ENCODE assay signal across 9 mouse cellular contexts in genomic region chr7:4479674-4480073, GRCm38 (mm10). TPM values are rescaled to one million over a fixed set of nuclear protein-coding genes. Genes with fewer than 3 reads are reported as not detected.
DNase-seq lines count a peak whose midpoint lies in the region; ATAC-seq and TF ChIP-seq lines count a peak whose summit lies in the region.
"Had no signal": no experiment of that assay in that cellular context is flagged by ENCODE, and none has a peak within 500 bp of the region (broad histone marks: within the 10 kb centered on the region; RNA-seq: fewer than 3 reads in every experiment).

No protein-coding gene starts in this region.

- 0 out of 2 replicates have a peak overlapping the region, but pooled peaks have one; percentile 12 for H3K27ac ChIP-seq in gastrocnemius, adult 2 months
- no peak overlapping the region for H3K27ac ChIP-seq in liver, postnatal 0 days (ENCODE audit: low read depth)
- no peak overlapping the region for H3K27ac ChIP-seq in small intestine, adult 2 months (ENCODE audit: insufficient read depth, low read depth, low read length)
- H3K27ac ChIP-seq: liver, embryonic 15.5 days had no signal

- H3K9me3 ChIP-seq in liver, postnatal 0 days (ENCODE audit: low read length), result no peaks in the 10 kb centered on the region
- H3K9me3 ChIP-seq: liver, embryonic 15.5 days had no signal

- H3K36me3 ChIP-seq in liver, postnatal 0 days (replicated peaks; ENCODE audit: insufficient read depth, low read length), result peaks cover 27% of the 10 kb centered on the region
- H3K36me3 ChIP-seq in small intestine, adult 2 months (ENCODE audit: control insufficient read depth, insufficient read depth, low read length), result peaks cover 31% of the 10 kb centered on the region

- H3K4me3 ChIP-seq in gastrocnemius, adult 2 months, result no peak overlapping the region
- no peak overlapping the region for H3K4me3 ChIP-seq in liver, postnatal 0 days (ENCODE audit: low read depth, low read length)
- no peak overlapping the region for H3K4me3 ChIP-seq in small intestine, adult 2 months (ENCODE audit: low read depth, low read length)

- no peak for TF ChIP-seq POLR2A in small intestine, adult 2 months (IDR thresholded peaks at IDR 0.05; ENCODE audit: low read depth, low read length)

- no peak; the same call in 1 of the 2 replicates for ATAC-seq in liver, postnatal 0 days

- H3K27me3 ChIP-seq in liver, postnatal 0 days (ENCODE audit: insufficient read depth, low read length), result peaks cover 20% of the 10 kb centered on the region
- H3K27me3 ChIP-seq in small intestine, adult 2 months (ENCODE audit: control insufficient read depth, insufficient read depth, low read length), result peaks cover 8% of the 10 kb centered on the region; the same call in 1 of the 2 replicates

- intact Hi-C loops in gastrocnemius, adult 2 months (cut with DNase I), result no loop called here
- intact Hi-C loops in gastrocnemius, postnatal 14 days (cut with DNase I; ENCODE audit: low total_unique reads), result no loop called here
- intact Hi-C loops in heart, postnatal 14 days (cut with DNase I), result loop anchor here (2.0 kb wide), 1 partner anchor 47 kb away; no protein-coding TSS in a partner anchor

- no peak for TF ChIP-seq EP300 in liver, postnatal 0 days (IDR thresholded peaks at IDR 0.05; ENCODE audit: low read depth)

- H3K4me1 ChIP-seq in liver, postnatal 0 days (ENCODE audit: insufficient read depth), result peaks cover 6% of the 10 kb centered on the region; the same call in 1 of the 2 replicates
- peaks cover 2% of the 10 kb centered on the region; the same call in 1 of the 2 replicates for H3K4me1 ChIP-seq in small intestine, adult 2 months (ENCODE audit: control insufficient read depth, insufficient read depth, insufficient read length, low read length)

- TF ChIP-seq CTCF in gastrocnemius, adult 2 months (IDR thresholded peaks at IDR 0.05), result peak; percentile 61
- peak; percentile 71 for TF ChIP-seq CTCF in liver, postnatal 0 days (IDR thresholded peaks at IDR 0.05; ENCODE audit: low read depth)
- peak; percentile 74; the same call in 1 of the 2 replicates for TF ChIP-seq CTCF in small intestine, adult 2 months (IDR thresholded peaks at IDR 0.05; ENCODE audit: extremely low read depth, insufficient read length, insufficient replicate concordance, low read depth, low read length)

- no peak for DNase-seq in gastrocnemius, adult 2 months
- no peak for DNase-seq in gastrocnemius, postnatal 14 days
- peak; percentile 60 for DNase-seq in CD4-positive helper T cell, adult 2 months (ENCODE audit: low read depth, low spot score)
- peak; percentile 64 to 74 for DNase-seq in cerebellum, postnatal 10 days
- peak; percentile 48 to 59 for DNase-seq in heart, postnatal 14 days
- peak; percentile 46 for DNase-seq in liver, postnatal 0 days
- DNase-seq in spleen, postnatal 14 days (ENCODE audit: low spot score in 2 of 2), result no peak

- H3K4me2 ChIP-seq in liver, postnatal 0 days (ENCODE audit: low read depth, low read length), result no peak overlapping the region

- no peak overlapping the region for H3K9ac ChIP-seq in liver, postnatal 0 days (replicated peaks)
- H3K9ac ChIP-seq: liver, embryonic 15.5 days had no signal

- 40% methylated on average over 6 of the region's 6 CpGs for WGBS in liver, postnatal 0 days (ENCODE audit: insufficient replicate concordance)
- WGBS in small intestine, adult 2 months, result 32% methylated on average over 6 of the region's 6 CpGs

RNA-seq across cellular contexts. Expression of gene Eps8l1, which starts 19.2 kb away (rescaled TPM):
- total RNA-seq in gastrocnemius, adult 2 months (2021), result 1 to 10 TPM; 1.5 to 3.7 TPM
- total RNA-seq in gastrocnemius, postnatal 14 days (2021), result 1 to 10 TPM; 1.6 to 2.2 TPM
- 1 to 10 TPM; 3.1 to 4.9 TPM for total RNA-seq in heart, postnatal 14 days (2021)
- polyA plus RNA-seq in liver, postnatal 0 days (2015; fragmentation: Nextera tagmentation; extraction: Ambion mirVana), result 0.37 and 0.97 TPM in 2 replicates
- 0.76 and 2.3 TPM in 2 replicates for polyA plus RNA-seq in small intestine, adult 2 months (2012; rRNA removed)

RNA-seq across cellular contexts. Expression of gene Ppp1r12c, which starts 21.8 kb away (rescaled TPM):
- total RNA-seq in gastrocnemius, adult 2 months (2021), result 10 to 100 TPM; 17.8 to 24.8 TPM
- total RNA-seq in gastrocnemius, postnatal 14 days (2021), result 10 to 100 TPM; 25.3 to 36.8 TPM
- 10 to 100 TPM; 76.0 to 82.1 TPM for total RNA-seq in heart, postnatal 14 days (2021)
- 14.9 and 15.6 TPM in 2 replicates for polyA plus RNA-seq in liver, postnatal 0 days (2015; fragmentation: Nextera tagmentation; extraction: Ambion mirVana)
- polyA plus RNA-seq in small intestine, adult 2 months (2012; rRNA removed), result 58.0 and 59.2 TPM in 2 replicates

RNA-seq across cellular contexts. Expression of gene Rdh13, which starts 34.2 kb away (rescaled TPM):
- 10 to 100 TPM; 12.1 to 17.2 TPM for total RNA-seq in gastrocnemius, adult 2 months (2021)
- total RNA-seq in gastrocnemius, postnatal 14 days (2021), result 10 to 100 TPM; 11.8 to 15.0 TPM
- 10 to 100 TPM; 31.0 to 32.1 TPM for total RNA-seq in heart, postnatal 14 days (2021)
- 7.0 and 7.8 TPM in 2 replicates for polyA plus RNA-seq in liver, postnatal 0 days (2015; fragmentation: Nextera tagmentation; extraction: Ambion mirVana)
- 9.9 and 12.3 TPM in 2 replicates for polyA plus RNA-seq in small intestine, adult 2 months (2012; rRNA removed)

RNA-seq across cellular contexts. Expression of gene Tnnt1, which starts 36.5 kb away (rescaled TPM):
- total RNA-seq in gastrocnemius, adult 2 months (2021), result 1,000 to 10,000 TPM in 1 of 2 experiments, 100 to 1,000 TPM in 1; 398 to 1,232 TPM
- 100 to 1,000 TPM; 355 to 658 TPM for total RNA-seq in gastrocnemius, postnatal 14 days (2021)
- 10 to 100 TPM; 25.4 to 33.6 TPM for total RNA-seq in heart, postnatal 14 days (2021)
- 5.3 and 11.2 TPM in 2 replicates for polyA plus RNA-seq in liver, postnatal 0 days (2015; fragmentation: Nextera tagmentation; extraction: Ambion mirVana)
- 0.22 and 0.58 TPM in 2 replicates for polyA plus RNA-seq in small intestine, adult 2 months (2012; rRNA removed)

RNA-seq across cellular contexts. Expression of gene Tnni3, which starts 44.4 kb away (rescaled TPM):
- total RNA-seq in gastrocnemius, adult 2 months (2021), result under 1 TPM in 1 of 2 experiments, not detected in 1; 0.41 TPM
- total RNA-seq in gastrocnemius, postnatal 14 days (2021), result 1 to 10 TPM in 1 of 2 experiments, under 1 TPM in 1; 0.75 to 1.7 TPM
- 1,000 to 10,000 TPM; 7,272 to 7,308 TPM for total RNA-seq in heart, postnatal 14 days (2021)
- polyA plus RNA-seq in liver, postnatal 0 days (2015; fragmentation: Nextera tagmentation; extraction: Ambion mirVana), result 0.27 and 0.46 TPM in 2 replicates
- 0.43 and 1.4 TPM in 2 replicates for polyA plus RNA-seq in small intestine, adult 2 months (2012; rRNA removed)

Comparison
In these comparisons a context has a peak if more than half of its experiments do, and no peak if none do; other contexts are left out.
1. DNase-seq: peak in CD4-positive helper T cell, adult 2 months (single experiment), cerebellum, postnatal 10 days (2 of 2), heart, postnatal 14 days (2 of 2) and liver, postnatal 0 days (single experiment); none in gastrocnemius, adult 2 months (single experiment), gastrocnemius, postnatal 14 days (single experiment) and spleen, postnatal 14 days (0 of 2).
2. Peak in every context shown above with its lines, with median percentiles within 50 percentile points of each other: CTCF ChIP-seq.